Mouse (Mus musculus) induced T-regulatory cell, adult 2 months (primary cell): ENCODE data around the gene Olfr923.
"Not testable (repeated sequence)": the region's sequence is repeated elsewhere in the genome, so short reads cannot be mapped to it uniquely, and the experiment has no call there.

Experiments used
- DNase-seq: peaks from one replicate; pipeline ENCODE4 v3.0.0-alpha.2; 2012; ENCODE audit warnings: low read depth

Olfr923 gene

GRCm38 (mm10) chr9:38826245-38826644 is at the start of gene Olfr923:
Gene Olfr923, plus strand, starts transcription at chr9:38826545.
- DNase-seq: no peak

- no peak for DNase-seq
These were observed 33.7 kb upstream of the Olfr923 start for GRCm38 (mm10) chr9:38792689-38793088.

DNA sequence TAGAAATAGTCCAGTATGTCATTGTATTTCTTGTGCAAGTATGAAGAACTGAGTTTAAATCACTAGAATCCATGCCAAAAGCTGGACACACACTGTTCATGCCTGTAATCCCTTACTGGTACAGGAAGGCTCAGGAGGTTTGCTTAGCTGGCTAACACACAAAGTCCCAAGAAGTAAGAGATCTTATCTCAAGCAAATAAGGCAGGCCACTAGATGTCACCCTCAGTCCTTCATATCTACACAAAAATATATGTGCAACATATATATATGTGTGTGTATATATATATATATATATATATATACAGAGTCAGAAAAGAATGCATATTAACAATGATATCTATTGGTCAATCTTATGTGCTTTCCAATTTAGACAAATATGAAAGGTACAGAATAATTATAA is 20.6 kb upstream of the Olfr923 start:
- DNase-seq: no peak

DNA sequence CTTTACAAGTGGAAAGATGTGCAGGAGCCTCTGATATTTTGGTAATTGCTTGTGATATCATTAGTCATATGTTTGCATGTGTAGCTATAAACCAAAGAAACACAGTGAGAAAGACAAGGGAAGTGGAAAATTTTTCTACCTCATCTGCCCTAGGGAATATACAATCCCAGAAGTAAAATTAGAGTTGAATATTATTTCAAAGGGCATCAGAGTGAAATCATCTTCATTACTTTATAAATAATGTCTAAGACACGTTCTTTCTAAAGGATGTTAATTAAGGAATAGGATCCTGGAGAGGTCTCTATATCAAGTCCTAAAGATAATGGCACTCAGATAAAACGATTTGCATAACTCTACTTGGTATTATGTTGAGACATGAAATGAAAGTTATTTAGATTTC is 12.0 kb upstream of the Olfr923 start, which contains the start of gene Olfr922:
Gene Olfr922 (plus strand): TSS at position 301 of the 400 bp plus-strand sequence.
- DNase-seq: no peak

GRCm38 (mm10) chr9:38815458-38815986 is 10.8 kb upstream of the Olfr923 start:
- DNase-seq: no peak

DNA sequence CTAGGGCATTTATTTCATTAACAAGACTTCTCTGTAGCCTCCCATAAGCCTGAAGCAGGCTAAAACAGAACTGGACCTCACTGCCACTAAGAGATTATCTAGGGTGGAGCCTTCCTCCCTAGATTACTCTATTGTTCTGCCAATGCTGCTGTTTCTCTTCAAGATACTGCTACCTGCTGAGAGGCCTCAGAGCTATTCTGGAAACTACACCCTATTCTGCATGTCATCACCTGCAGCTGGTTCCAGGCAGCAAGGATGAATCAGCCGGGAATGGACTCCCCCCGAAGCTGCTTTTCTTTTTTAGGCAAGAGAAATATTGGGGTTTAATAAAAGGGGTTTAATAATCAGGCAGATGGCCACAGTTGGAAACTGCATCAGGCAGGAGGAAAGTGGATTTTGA is 6.7 kb downstream of the Olfr923 start:
- no peak for DNase-seq

- no peak for DNase-seq
These were observed 17.8 kb downstream of the Olfr923 start, which contains the start of gene Olfr924 for GRCm38 (mm10) chr9:38844149-38844548. Gene Olfr924, plus strand, starts transcription at chr9:38844449.

DNA sequence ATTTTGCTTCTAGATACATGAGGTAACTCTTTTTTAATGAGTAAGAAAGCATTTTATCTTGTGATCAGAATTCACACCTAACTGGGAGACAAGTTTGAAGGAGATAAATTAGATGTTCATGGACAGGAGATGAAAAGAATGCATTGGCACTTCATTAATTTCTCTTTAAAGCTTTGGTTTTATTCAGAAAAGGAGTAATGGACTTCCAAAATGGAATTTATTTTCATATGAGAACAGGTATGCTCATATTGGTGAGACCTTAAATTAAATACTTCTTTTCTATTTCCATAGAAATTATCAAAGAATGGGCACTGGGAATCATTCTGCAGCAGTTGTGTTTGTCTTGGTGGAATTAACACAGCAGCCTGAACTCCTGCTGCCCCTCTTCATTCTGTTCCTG is 28.4 kb downstream of the Olfr923 start, which contains the start of gene Olfr26:
Gene Olfr26 (plus strand): TSS at position 301 of the 400 bp plus-strand sequence.
- no peak for DNase-seq

- not testable (repeated sequence) for DNase-seq
These were observed 48.5 kb downstream of the Olfr923 start for GRCm38 (mm10) chr9:38874880-38875279.

DNA sequence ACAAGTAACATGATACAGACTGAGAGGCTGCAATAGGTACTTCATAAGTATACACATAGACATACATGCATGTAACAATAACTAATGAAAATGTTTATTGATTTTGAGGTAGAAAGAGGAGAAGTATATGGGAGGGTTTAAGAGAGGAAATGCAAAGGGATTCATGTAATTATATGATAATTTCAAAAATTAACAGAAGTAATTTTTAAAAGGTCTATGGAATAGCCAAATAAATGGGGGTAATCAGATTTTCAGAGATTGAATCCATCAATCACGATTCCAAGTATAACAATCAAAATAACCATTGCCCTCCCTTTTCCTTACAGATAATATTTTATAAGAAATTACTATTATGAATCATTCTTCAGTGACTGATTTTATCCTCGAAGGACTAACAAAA is 50.5 kb downstream of the Olfr923 start, which contains the start of gene Olfr926:
Gene Olfr926 (plus strand): TSS at position 301 of the 400 bp plus-strand sequence.
- no peak for DNase-seq
